Mouse (Mus musculus): Measurements from ENCODE around the gene Gm45062. TPM values are rescaled to one million over a fixed set of nuclear protein-coding genes. Genes with fewer than 3 reads are reported as not detected.

The Gm45062 gene
- polyA plus RNA-seq (2012; ENCODE audit: insufficient read depth, insufficient read length, low replicate concordance, missing spikeins), result 81.8 TPM in 1 of 2 replicates, not detected in the other

- TF ChIP-seq CTCF (IDR thresholded peaks at IDR 0.05; ENCODE audit: insufficient read depth, low read depth, low read length) (no peak), POLR2A (IDR thresholded peaks at IDR 0.05; ENCODE audit: insufficient read depth, low read depth, low read length) (peak; percentile 38)
- peak within 1 kb of the TSS; percentile 99 for H3K4me3 ChIP-seq (ENCODE audit: insufficient read depth, low read depth, low read length)
- under 1% methylated on average over 64 of the region's 64 CpGs for WGBS
- no peaks in the 10 kb centered on the region for H3K4me1 ChIP-seq (ENCODE audit: control insufficient read depth, insufficient read depth, low read length)
- peak within 1 kb of the TSS; percentile 89 for H3K27ac ChIP-seq (ENCODE audit: insufficient read depth, low read depth, low read length)
These were observed at the start of gene Gm45062, which contains the start of the genes Rpa3 and Umad1 for GRCm38 (mm10) chr6:8259004-8259666. Gm45062 (plus strand) TSS chr6:8259450. Rpa3 (minus strand) TSS chr6:8259173. Umad1 (plus strand) TSS chr6:8259288.

- no peak for TF ChIP-seq POLR2A (IDR thresholded peaks at IDR 0.05; ENCODE audit: insufficient read depth, low read depth, low read length)
- TF ChIP-seq CTCF (IDR thresholded peaks at IDR 0.05; ENCODE audit: insufficient read depth, low read depth, low read length), result no peak
- WGBS, result 5% methylated on average over 10 of the region's 10 CpGs
These were observed 49.4 kb upstream of the Gm45062 start for GRCm38 (mm10) chr6:8209866-8210186.

GRCm38 (mm10) chr6:8210661-8211060 lies 48.6 kb upstream of the Gm45062 start:
- WGBS, result 92% methylated on average over 3 of the region's 3 CpGs
- TF ChIP-seq CTCF (IDR thresholded peaks at IDR 0.05; ENCODE audit: insufficient read depth, low read depth, low read length), result no peak
- no peak for TF ChIP-seq POLR2A (IDR thresholded peaks at IDR 0.05; ENCODE audit: insufficient read depth, low read depth, low read length)
- Histone ChIP-seq H3K4me3 (ENCODE audit: insufficient read depth, low read depth, low read length) (no peak overlapping the region), H3K27ac (ENCODE audit: insufficient read depth, low read depth, low read length) (no peak overlapping the region), H3K4me1 (ENCODE audit: control insufficient read depth, insufficient read depth, low read length) (no peaks in the 10 kb centered on the region)

More at GRCm38 (mm10) chr6:8209866-8210186, 49.4 kb upstream of the Gm45062 start:
- Histone ChIP-seq H3K4me1 (ENCODE audit: control insufficient read depth, insufficient read depth, low read length) (no peaks in the 10 kb centered on the region), H3K27ac (ENCODE audit: insufficient read depth, low read depth, low read length) (peak overlapping the region; percentile 73; the same call in 1 of the 2 replicates), H3K4me3 (ENCODE audit: insufficient read depth, low read depth, low read length) (peak overlapping the region; percentile 85)

- 88% methylated on average over 3 of the region's 3 CpGs for WGBS
These were observed 32.2 kb upstream of the Gm45062 start for GRCm38 (mm10) chr6:8227035-8227434.

DNA sequence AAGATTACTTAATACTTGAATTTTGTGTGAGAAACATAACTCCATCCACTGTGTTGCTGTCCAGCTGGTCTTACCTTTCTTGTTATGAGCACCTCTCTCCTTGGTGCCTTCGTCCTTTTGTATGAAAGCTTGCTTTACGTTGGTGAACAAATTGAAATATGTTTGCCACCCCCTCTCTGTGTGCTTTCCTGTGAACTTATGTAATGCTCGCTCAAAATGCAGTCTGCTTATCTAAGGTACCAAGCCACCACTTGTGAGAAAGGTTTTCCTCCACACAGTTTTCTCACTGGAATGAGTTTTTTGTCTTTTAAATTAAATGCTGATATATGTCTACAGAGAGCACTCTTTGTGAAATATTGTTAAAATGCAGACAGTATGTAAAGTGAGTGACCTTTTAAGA lies 30.7 kb upstream of the Gm45062 start:
- no peak overlapping the region for H3K27ac ChIP-seq (ENCODE audit: insufficient read depth, low read depth, low read length)
- 0 out of 2 replicates have a peak, but pooled peaks cover 2% of the 10 kb centered on the region for H3K4me1 ChIP-seq (ENCODE audit: control insufficient read depth, insufficient read depth, low read length)
- TF ChIP-seq CTCF (IDR thresholded peaks at IDR 0.05; ENCODE audit: insufficient read depth, low read depth, low read length), result no peak
- TF ChIP-seq POLR2A (IDR thresholded peaks at IDR 0.05; ENCODE audit: insufficient read depth, low read depth, low read length), result no peak
- 84% methylated on average over 3 of the region's 3 CpGs for WGBS
- H3K4me3 ChIP-seq (ENCODE audit: insufficient read depth, low read depth, low read length), result no peak overlapping the region

More at GRCm38 (mm10) chr6:8227035-8227434, 32.2 kb upstream of the Gm45062 start:
- Histone ChIP-seq H3K4me3 (ENCODE audit: insufficient read depth, low read depth, low read length) (no peak overlapping the region), H3K4me1 (ENCODE audit: control insufficient read depth, insufficient read depth, low read length) (0 out of 2 replicates have a peak, but pooled peaks cover 2% of the 10 kb centered on the region), H3K27ac (ENCODE audit: insufficient read depth, low read depth, low read length) (no peak overlapping the region)
- TF ChIP-seq CTCF (IDR thresholded peaks at IDR 0.05; ENCODE audit: insufficient read depth, low read depth, low read length) (no peak), POLR2A (IDR thresholded peaks at IDR 0.05; ENCODE audit: insufficient read depth, low read depth, low read length) (no peak)

- WGBS, result 4% methylated on average over 6 of the region's 6 CpGs
- TF ChIP-seq CTCF (IDR thresholded peaks at IDR 0.05; ENCODE audit: insufficient read depth, low read depth, low read length) (no peak), POLR2A (IDR thresholded peaks at IDR 0.05; ENCODE audit: insufficient read depth, low read depth, low read length) (no peak)
- Histone ChIP-seq H3K4me3 (ENCODE audit: insufficient read depth, low read depth, low read length) (peak overlapping the region; percentile 99), H3K4me1 (ENCODE audit: control insufficient read depth, insufficient read depth, low read length) (no peaks in the 10 kb centered on the region), H3K27ac (ENCODE audit: insufficient read depth, low read depth, low read length) (peak overlapping the region; percentile 86; the same call in 1 of the 2 replicates)
These were observed 934 bp upstream of the Gm45062 start for GRCm38 (mm10) chr6:8258316-8258715.

- no peaks in the 10 kb centered on the region for H3K4me1 ChIP-seq (ENCODE audit: control insufficient read depth, insufficient read depth, low read length)
- TF ChIP-seq CTCF (IDR thresholded peaks at IDR 0.05; ENCODE audit: insufficient read depth, low read depth, low read length), result no peak
- peak overlapping the region; percentile 98 for H3K4me3 ChIP-seq (ENCODE audit: insufficient read depth, low read depth, low read length)
- peak overlapping the region; percentile 89 for H3K27ac ChIP-seq (ENCODE audit: insufficient read depth, low read depth, low read length)
- WGBS, result 0% methylated on average over 8 of the region's 8 CpGs
These were observed 406 bp downstream of the Gm45062 start for GRCm38 (mm10) chr6:8259667-8260044.

DNA sequence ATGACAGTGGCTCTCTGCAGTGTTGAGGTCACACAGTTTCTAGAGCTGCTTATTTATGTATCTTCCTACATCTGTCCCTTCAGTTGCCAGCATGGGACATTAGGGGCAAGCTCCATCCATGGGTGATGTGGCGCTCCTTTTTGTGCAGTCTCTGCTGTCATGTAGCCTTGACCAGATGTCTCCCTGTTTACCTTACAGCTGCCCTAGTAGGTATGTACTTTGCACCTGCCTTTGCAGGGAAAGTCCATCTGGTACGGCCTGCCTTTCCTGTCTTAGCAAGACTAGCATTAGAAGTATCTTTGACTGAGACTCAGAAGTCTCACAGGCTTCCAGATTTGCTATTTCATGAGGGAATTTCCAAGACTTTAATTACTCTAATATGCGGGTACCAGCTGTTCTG lies 11.8 kb downstream of the Gm45062 start:
- WGBS, result 64% methylated on average over 3 of the region's 3 CpGs
- Histone ChIP-seq H3K4me1 (ENCODE audit: control insufficient read depth, insufficient read depth, low read length) (no peaks in the 10 kb centered on the region), H3K27ac (ENCODE audit: insufficient read depth, low read depth, low read length) (no peak overlapping the region), H3K4me3 (ENCODE audit: insufficient read depth, low read depth, low read length) (no peak overlapping the region)
- TF ChIP-seq CTCF (IDR thresholded peaks at IDR 0.05; ENCODE audit: insufficient read depth, low read depth, low read length) (no peak), POLR2A (IDR thresholded peaks at IDR 0.05; ENCODE audit: insufficient read depth, low read depth, low read length) (no peak)

GRCm38 (mm10) chr6:8274387-8275054 lies 15.3 kb downstream of the Gm45062 start:
- Histone ChIP-seq H3K27ac (ENCODE audit: insufficient read depth, low read depth, low read length) (no peak overlapping the region), H3K4me3 (ENCODE audit: insufficient read depth, low read depth, low read length) (no peak overlapping the region), H3K4me1 (ENCODE audit: control insufficient read depth, insufficient read depth, low read length) (no peaks in the 10 kb centered on the region)
- TF ChIP-seq POLR2A (IDR thresholded peaks at IDR 0.05; ENCODE audit: insufficient read depth, low read depth, low read length) (no peak), CTCF (IDR thresholded peaks at IDR 0.05; ENCODE audit: insufficient read depth, low read depth, low read length) (peak; percentile 62; the same call in 1 of the 2 replicates)
- WGBS, result 55% methylated on average over 6 of the region's 6 CpGs
